Mouse (Mus musculus): ENCODE data around the gene Abca1.

Gene Abca1

GRCm38 (mm10) chr4:53081851-53082250, 77.8 kb downstream of the Abca1 start:
- DNase-seq: no peak

- DNase-seq: no peak
Measured at GRCm38 (mm10) chr4:53080290-53080689, 79.4 kb downstream of the Abca1 start.

- no peak for DNase-seq
Measured at GRCm38 (mm10) chr4:53078793-53079310, 80.8 kb downstream of the Abca1 start.

- DNase-seq: no peak
Measured at GRCm38 (mm10) chr4:53076788-53077350, 82.8 kb downstream of the Abca1 start.

- no peak for DNase-seq
Measured at GRCm38 (mm10) chr4:53073025-53073424, 86.7 kb downstream of the Abca1 start.

GRCm38 (mm10) chr4:53062301-53063008, 97.2 kb downstream of the Abca1 start:
- no peak for DNase-seq

GRCm38 (mm10) chr4:53046238-53047022, 113.3 kb downstream of the Abca1 start:
- DNase-seq: no peak

GRCm38 (mm10) chr4:53045807-53046206, 113.9 kb downstream of the Abca1 start:
- no peak for DNase-seq

GRCm38 (mm10) chr4:53043819-53044218, 115.9 kb downstream of the Abca1 start:
- DNase-seq: no peak

GRCm38 (mm10) chr4:53030326-53030948, 129.3 kb downstream of the Abca1 start:
- DNase-seq: peak; percentile 68

- DNase-seq: no peak
Measured at GRCm38 (mm10) chr4:53027811-53028210, 131.9 kb downstream of the Abca1 start.

GRCm38 (mm10) chr4:53024397-53024796, 135.3 kb downstream of the Abca1 start:
- no peak for DNase-seq

- DNase-seq: no peak
Measured at GRCm38 (mm10) chr4:53023189-53023925, 136.3 kb downstream of the Abca1 start.

GRCm38 (mm10) chr4:53018392-53018791, 141.3 kb downstream of the Abca1 start:
- DNase-seq: no peak

- no peak for DNase-seq
Measured at GRCm38 (mm10) chr4:53015024-53015423, 144.7 kb downstream of the Abca1 start.

GRCm38 (mm10) chr4:53014421-53014820, 145.3 kb downstream of the Abca1 start:
- DNase-seq: no peak

GRCm38 (mm10) chr4:53011732-53012361, 147.8 kb downstream of the Abca1 start, which contains the start of gene Nipsnap3b:
Gene Nipsnap3b, plus strand, starts transcription at chr4:53011880.
- peak; percentile 99 for DNase-seq

GRCm38 (mm10) chr4:53009871-53010270, 149.8 kb downstream of the Abca1 start:
- no peak for DNase-seq

GRCm38 (mm10) chr4:53009183-53009582, 150.5 kb downstream of the Abca1 start:
- DNase-seq: peak; percentile 37

- DNase-seq: no peak
Measured at GRCm38 (mm10) chr4:53000154-53000553, 159.5 kb downstream of the Abca1 start.

- no peak for DNase-seq
Measured at GRCm38 (mm10) chr4:52999449-52999848, 160.2 kb downstream of the Abca1 start.

- peak; percentile 46 for DNase-seq
Measured at GRCm38 (mm10) chr4:52989248-52989647, 170.4 kb downstream of the Abca1 start, which contains the start of gene Nipsnap3a. Gene Nipsnap3a, plus strand, starts transcription at chr4:52989272.
